Mouse (Mus musculus) frontal cortex, adult 2 months (tissue): ENCODE results near the gene Rbpj. TPM values are rescaled to one million over a fixed set of nuclear protein-coding genes. Genes with fewer than 3 reads are reported as not detected.

Experiments used
- DNase-seq, 2 experiments: peaks; one replicate each; pipeline ENCODE4 v3.0.0; 2022; ENCODE audit warnings: low spot score in 1 of 2; ENCODE audit errors: extremely low spot score in 1 of 2
- polyA plus RNA-seq: library from polyadenylated mRNA; depleted of rRNA; stranded (reverse); fragments of >200 nt; gene quantifications from 2 replicates; pipeline ENCODE4 v1.2.3, GENCODE M21; 2012

The Rbpj gene
- polyA plus RNA-seq, 1 experiment: 23.0 TPM

- no peak for DNase-seq
Observed at GRCm38 (mm10) chr5:53509465-53509864, 43.5 kb downstream of the Rbpj start.

GRCm38 (mm10) chr5:53509927-53510326, 44.0 kb downstream of the Rbpj start:
- peak in 1 of 2 experiments; percentile 47 for DNase-seq

GRCm38 (mm10) chr5:53511426-53511825, 45.5 kb downstream of the Rbpj start:
- DNase-seq: no peak

GRCm38 (mm10) chr5:53514959-53515612, 49.1 kb downstream of the Rbpj start:
- DNase-seq: no peak

GRCm38 (mm10) chr5:53516482-53516881, 50.5 kb downstream of the Rbpj start:
- no peak for DNase-seq

GRCm38 (mm10) chr5:53517802-53518201, 51.9 kb downstream of the Rbpj start:
- no peak for DNase-seq

GRCm38 (mm10) chr5:53519131-53519530, 53.2 kb downstream of the Rbpj start:
- DNase-seq: no peak

GRCm38 (mm10) chr5:53519998-53520577, 54.1 kb downstream of the Rbpj start:
- DNase-seq: no peak

- DNase-seq: peak; percentile 34 to 53
Observed at GRCm38 (mm10) chr5:53523046-53523445, 57.1 kb downstream of the Rbpj start.

- no peak for DNase-seq
Observed at GRCm38 (mm10) chr5:53524162-53524561, 58.2 kb downstream of the Rbpj start.

- no peak for DNase-seq
Observed at GRCm38 (mm10) chr5:53524831-53525230, 58.9 kb downstream of the Rbpj start.

- DNase-seq: peak; percentile 63 to 79
Observed at GRCm38 (mm10) chr5:53525305-53526069, 59.5 kb downstream of the Rbpj start.

GRCm38 (mm10) chr5:53526070-53526430, 60.1 kb downstream of the Rbpj start:
- no peak for DNase-seq

GRCm38 (mm10) chr5:53529846-53530245, 63.9 kb downstream of the Rbpj start:
- no peak for DNase-seq

GRCm38 (mm10) chr5:53535096-53535495, 69.1 kb downstream of the Rbpj start:
- DNase-seq: no peak

- DNase-seq: no peak
Observed at GRCm38 (mm10) chr5:53536635-53537554, 70.9 kb downstream of the Rbpj start.

- no peak for DNase-seq
Observed at GRCm38 (mm10) chr5:53539860-53540633, 74.1 kb downstream of the Rbpj start.

GRCm38 (mm10) chr5:53542073-53542472, 76.1 kb downstream of the Rbpj start:
- no peak for DNase-seq

- no peak for DNase-seq
Observed at GRCm38 (mm10) chr5:53543399-53543798, 77.4 kb downstream of the Rbpj start.

- no peak for DNase-seq
Observed at GRCm38 (mm10) chr5:53543945-53544344, 78.0 kb downstream of the Rbpj start.
